Mouse (Mus musculus) heart, embryonic 10.5 days (tissue): ENCODE results near the gene Gusb. TPM values are rescaled to one million over a fixed set of nuclear protein-coding genes. Genes with fewer than 3 reads are reported as not detected.
A peak's percentile ranks its signal among the peaks of the same experiment; 100 is the strongest.
"Not testable (repeated sequence)": the region's sequence is repeated elsewhere in the genome, so short reads cannot be mapped to it uniquely, and the experiment has no call there.

Experiments used
- DNase-seq: peaks from one replicate; pipeline ENCODE4 v3.0.0-alpha.2; 2017; ENCODE audit warnings: low spot score
- H3K27ac ChIP-seq: fragments of 300-500 bp; sonication (generic); 2 replicates; pipeline ENCODE4 v1.5.1; 2016; ENCODE audit warnings: mild to moderate bottlenecking
- H3K27me3 ChIP-seq: fragments of 300-500 bp; sonication (generic); 2 replicates; pipeline ENCODE4 v1.6.1; 2016; ENCODE audit warnings: mild to moderate bottlenecking; ENCODE audit not compliant: poor library complexity, insufficient read depth, severe bottlenecking
- H3K36me3 ChIP-seq: fragments of 300-500 bp; sonication (generic); 2 replicates; pipeline ENCODE4 v1.6.1; 2016; ENCODE audit warnings: mild to moderate bottlenecking, moderate library complexity
- H3K4me1 ChIP-seq: fragments of 300-500 bp; sonication (generic); 2 replicates; pipeline ENCODE4 v1.6.1; 2016; ENCODE audit warnings: mild to moderate bottlenecking
- H3K4me3 ChIP-seq: fragments of 300-500 bp; sonication (generic); 2 replicates; pipeline ENCODE4 v1.5.1; 2016; ENCODE audit warnings: mild to moderate bottlenecking, moderate library complexity
- H3K9me3 ChIP-seq: fragments of 300-500 bp; sonication (generic); 2 replicates; pipeline ENCODE4 v1.6.1; 2016; ENCODE audit warnings: mild to moderate bottlenecking, moderate library complexity
- WGBS: fragments of 180-500 bp; shearing (Covaris S2); methylation state at CpG from one replicate; pipeline ENCODE4 v1.1.7; 2016; 5-methylcytosine and 5-hydroxymethylcytosine counted together
- polyA plus RNA-seq: library from polyadenylated mRNA; unstranded; fragments of >200 nt; fragmentation: Nextera tagmentation; extraction: Ambion mirVana; gene quantifications from 2 replicates; pipeline ENCODE4 v1.2.1, GENCODE M21; 2016

Gusb gene
- polyA plus RNA-seq, 1 experiment from 2014 or later = 56.8 TPM

DNA sequence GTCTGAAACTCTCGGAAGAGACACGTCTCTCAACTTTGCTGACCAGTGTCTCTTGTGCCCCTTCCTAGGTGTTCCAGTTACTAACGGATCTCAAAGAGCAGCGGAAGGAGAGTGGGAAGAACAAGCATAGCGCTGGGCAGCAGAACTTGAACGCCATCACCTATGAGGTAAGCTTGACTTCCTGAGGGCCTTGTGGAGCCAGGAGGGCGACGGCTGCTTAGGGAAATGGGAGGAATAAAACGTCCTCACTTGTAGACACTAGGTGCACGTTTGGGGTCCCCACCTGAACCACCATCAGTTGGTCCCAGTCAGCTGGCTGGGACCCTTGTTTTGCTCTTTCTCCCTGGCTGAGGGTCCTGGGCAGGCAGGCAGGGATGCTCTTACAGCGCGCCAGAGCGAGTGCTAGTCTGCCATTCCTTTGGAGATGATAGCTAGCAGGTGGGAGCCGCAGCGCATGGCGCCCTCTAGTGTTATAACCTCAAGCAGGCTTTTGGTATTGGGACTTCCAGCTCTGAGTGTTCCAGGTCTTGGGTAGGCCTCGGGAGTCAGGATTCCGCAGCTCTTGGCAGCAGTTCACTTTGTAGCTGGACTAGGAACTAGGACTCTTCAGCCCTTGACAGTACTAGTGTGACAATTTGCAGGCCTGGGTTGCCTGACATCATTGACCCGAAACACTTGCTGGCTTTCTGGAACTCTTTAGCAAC, 35.1 kb upstream of the Gusb start:
- peak; percentile 89 for DNase-seq
- H3K36me3 ChIP-seq = peaks cover 51% of the 10 kb centered on the region
- H3K27me3 ChIP-seq = peaks cover 24% of the 10 kb centered on the region; the same call in 1 of the 2 replicates
- 63% methylated on average over 19 of the region's 19 CpGs for WGBS
- no peaks in the 10 kb centered on the region for H3K4me1 ChIP-seq
- no peak overlapping the region for H3K4me3 ChIP-seq
- no peak overlapping the region for H3K27ac ChIP-seq
- H3K9me3 ChIP-seq = no peaks in the 10 kb centered on the region

DNA sequence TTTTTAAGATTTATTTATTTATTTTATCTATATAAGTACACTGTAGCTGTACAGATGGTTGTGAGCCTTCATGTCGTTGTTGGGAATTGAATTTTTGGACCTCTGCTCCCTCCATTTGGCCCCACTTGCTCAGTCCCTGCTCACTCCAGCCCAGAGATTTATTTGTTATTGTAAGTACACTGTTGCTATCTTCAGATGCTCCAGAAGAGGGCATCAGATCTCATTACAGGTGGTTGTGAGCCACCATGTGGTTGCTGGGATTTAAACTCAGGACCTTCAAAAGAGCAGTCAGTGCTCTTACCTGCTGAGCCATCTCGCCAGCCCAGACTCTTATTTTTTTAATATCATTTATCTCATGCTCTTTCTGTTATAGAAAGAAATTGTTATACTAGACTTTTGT, 33.5 kb upstream of the Gusb start:
- not testable (repeated sequence) for H3K27ac ChIP-seq, H3K4me3 ChIP-seq, H3K4me1 ChIP-seq, H3K9me3 ChIP-seq, DNase-seq
- WGBS = 61% methylated on average over 2 of the region's 2 CpGs
- peaks cover 36% of the 10 kb centered on the region for H3K36me3 ChIP-seq
- peaks cover 15% of the 10 kb centered on the region; the same call in 1 of the 2 replicates for H3K27me3 ChIP-seq

DNA sequence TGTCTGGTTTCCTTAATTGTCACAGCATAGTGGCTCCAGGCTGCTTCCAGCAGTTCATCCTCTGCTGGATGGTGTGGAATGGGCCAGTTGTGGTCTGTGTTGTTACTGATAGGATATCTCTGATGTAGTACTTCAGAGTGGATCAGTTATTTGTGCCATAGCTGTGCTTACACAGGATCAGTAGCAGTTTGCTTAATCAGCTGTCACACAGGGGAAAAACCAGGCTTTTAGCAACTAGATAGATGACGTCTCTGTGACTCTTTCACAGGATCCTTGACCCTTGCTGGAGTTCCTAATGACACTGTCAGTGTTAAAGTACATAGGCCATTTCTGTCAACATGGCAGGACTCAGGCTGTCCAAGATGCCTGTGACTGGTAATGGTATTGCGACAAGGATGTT, 31.0 kb upstream of the Gusb start:
- no peak overlapping the region for H3K27ac ChIP-seq

DNA sequence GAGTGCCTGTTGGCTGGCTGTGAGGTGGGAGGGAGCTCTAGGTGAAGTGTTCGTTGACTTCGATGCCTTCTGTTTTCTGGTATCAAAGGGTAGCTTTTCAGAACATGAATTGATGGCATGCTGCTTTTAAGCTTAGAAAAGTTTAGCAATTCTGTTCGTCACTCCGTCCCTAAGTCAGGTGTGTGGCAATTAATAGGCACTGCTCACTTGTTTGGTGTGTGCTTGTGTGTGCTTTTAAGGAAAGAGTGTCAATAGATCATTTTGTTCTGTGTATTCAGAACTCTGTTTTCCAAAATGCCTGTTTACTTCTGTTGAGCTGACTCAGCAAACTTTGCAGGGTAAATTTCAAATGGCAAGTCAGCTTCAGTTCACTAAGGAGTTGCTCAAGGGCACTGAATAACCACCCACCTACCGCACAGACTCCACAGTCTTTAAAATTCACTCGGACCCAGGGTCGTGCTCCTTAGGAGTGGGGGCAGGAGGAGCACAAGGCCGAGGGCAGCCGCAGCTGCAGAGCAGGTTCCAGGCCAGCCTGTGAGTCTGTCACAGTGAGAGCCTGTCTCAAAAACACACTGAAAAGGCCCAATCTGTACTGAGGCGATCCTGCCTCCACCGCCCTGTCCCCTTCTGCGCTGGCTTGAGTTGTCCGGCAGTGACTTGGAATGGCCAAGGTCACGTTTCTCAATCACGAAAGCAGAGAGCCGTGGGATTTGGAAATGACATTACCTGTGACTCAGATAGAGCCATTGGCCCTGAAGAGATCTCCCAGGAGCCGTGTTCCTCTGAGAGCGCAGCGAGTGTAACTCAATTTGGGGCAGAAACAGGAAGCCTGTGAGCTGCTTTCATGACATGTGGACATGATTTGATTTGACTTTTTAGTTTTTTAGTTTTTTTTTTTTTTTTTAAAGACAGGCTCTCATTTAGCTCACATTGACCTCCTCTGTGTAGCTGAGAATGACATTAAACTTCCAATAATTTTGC, 28.9 kb upstream of the Gusb start:
- H3K27me3 ChIP-seq = no peaks in the 10 kb centered on the region

More for the DNA sequence above, 31.0 kb upstream of the Gusb start:
- DNase-seq = no peak
- 56% methylated on average over 2 of the region's 2 CpGs for WGBS
- Histone ChIP-seq H3K4me1 (peaks cover 6% of the 10 kb centered on the region; the same call in 1 of the 2 replicates), H3K27me3 (no peaks in the 10 kb centered on the region), H3K9me3 (no peaks in the 10 kb centered on the region), H3K4me3 (no peak overlapping the region), H3K36me3 (peaks cover 18% of the 10 kb centered on the region)

GRCm38 (mm10) chr5:130029142-130029897, 26.5 kb upstream of the Gusb start, which contains the start of the genes Asl and Crcp:
TSS of gene Asl (minus strand) at chr5:130029247.
TSS of gene Crcp (plus strand) at chr5:130029290.
- H3K27ac ChIP-seq = peak within 1 kb of the TSS; percentile 96
- H3K9me3 ChIP-seq = no peaks in the 10 kb centered on the region
- H3K4me3 ChIP-seq = peak within 1 kb of the TSS; percentile 88
- no peaks in the 10 kb centered on the region for H3K36me3 ChIP-seq
- no peaks in the 10 kb centered on the region for H3K27me3 ChIP-seq
- WGBS = 1% methylated on average over 51 of the region's 51 CpGs
- peaks cover 8% of the 10 kb centered on the region; the same call in 1 of the 2 replicates for H3K4me1 ChIP-seq
- DNase-seq = peak; percentile 91

More for the DNA sequence above, 28.9 kb upstream of the Gusb start:
- Histone ChIP-seq H3K36me3 (peaks cover 11% of the 10 kb centered on the region), H3K4me3 (no peak overlapping the region), H3K9me3 (no peaks in the 10 kb centered on the region), H3K4me1 (peaks cover 6% of the 10 kb centered on the region; the same call in 1 of the 2 replicates), H3K27ac (no peak overlapping the region)
- WGBS = 91% methylated on average over 19 of the region's 19 CpGs
- DNase-seq = no peak

DNA sequence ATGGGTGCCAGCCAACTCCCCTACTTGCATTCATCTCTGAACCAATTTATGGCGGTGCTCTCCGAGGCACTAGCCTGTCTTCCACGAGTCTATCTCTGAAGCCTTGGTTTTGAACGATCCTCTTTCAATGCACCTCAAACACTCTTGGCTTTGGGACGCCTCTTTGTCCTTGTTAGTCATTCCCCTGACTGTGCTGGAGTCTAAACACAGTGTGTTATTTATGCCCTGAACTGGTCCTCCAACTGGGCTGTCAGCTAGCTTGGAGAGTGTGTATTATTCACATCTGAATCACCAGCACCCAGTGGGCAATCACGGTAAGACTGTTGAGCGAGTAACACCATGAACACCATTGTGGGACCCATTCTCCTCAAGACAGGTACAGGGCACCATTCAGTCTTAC, 24.8 kb upstream of the Gusb start:
- DNase-seq = no peak
- H3K4me3 ChIP-seq = no peak overlapping the region
- no peaks in the 10 kb centered on the region for H3K9me3 ChIP-seq
- H3K27ac ChIP-seq = no peak overlapping the region
- 86% methylated on average over 7 of the region's 7 CpGs for WGBS
- H3K4me1 ChIP-seq = peaks cover 14% of the 10 kb centered on the region
- H3K27me3 ChIP-seq = no peaks in the 10 kb centered on the region
- no peaks in the 10 kb centered on the region for H3K36me3 ChIP-seq

- Histone ChIP-seq H3K27ac (no peak overlapping the region), H3K4me1 (peaks cover 14% of the 10 kb centered on the region), H3K36me3 (no peaks in the 10 kb centered on the region), H3K9me3 (no peaks in the 10 kb centered on the region), H3K27me3 (no peaks in the 10 kb centered on the region), H3K4me3 (no peak overlapping the region)
- 65% methylated on average over 5 of the region's 5 CpGs for WGBS
- no peak for DNase-seq
These were observed 24.3 kb upstream of the Gusb start for GRCm38 (mm10) chr5:130027134-130027533.

- Histone ChIP-seq H3K4me3 (peak overlapping the region; percentile 75), H3K27me3 (no peaks in the 10 kb centered on the region), H3K27ac (peak overlapping the region; percentile 82), H3K36me3 (no peaks in the 10 kb centered on the region), H3K4me1 (peaks cover 29% of the 10 kb centered on the region), H3K9me3 (no peaks in the 10 kb centered on the region)
- under 1% methylated on average over 32 of the region's 32 CpGs for WGBS
- peak; percentile 94 for DNase-seq
These were observed 21.1 kb upstream of the Gusb start for GRCm38 (mm10) chr5:130023767-130024539.

GRCm38 (mm10) chr5:130023067-130023766, 20.4 kb upstream of the Gusb start:
- no peaks in the 10 kb centered on the region for H3K27me3 ChIP-seq
- peaks cover 2% of the 10 kb centered on the region; the same call in 1 of the 2 replicates for H3K36me3 ChIP-seq
- 41% methylated on average over 12 of the region's 12 CpGs for WGBS
- H3K9me3 ChIP-seq = no peaks in the 10 kb centered on the region
- no peak for DNase-seq
- H3K4me3 ChIP-seq = peak overlapping the region; percentile 75
- peaks cover 29% of the 10 kb centered on the region for H3K4me1 ChIP-seq
- no peak overlapping the region for H3K27ac ChIP-seq

GRCm38 (mm10) chr5:130022366-130022765, 19.5 kb upstream of the Gusb start:
- Histone ChIP-seq H3K9me3 (no peaks in the 10 kb centered on the region), H3K27me3 (no peaks in the 10 kb centered on the region), H3K36me3 (peaks cover 10% of the 10 kb centered on the region), H3K4me3 (no peak overlapping the region), H3K27ac (no peak overlapping the region), H3K4me1 (peaks cover 29% of the 10 kb centered on the region)
- no peak for DNase-seq
- 80% methylated on average over 7 of the region's 7 CpGs for WGBS

- Histone ChIP-seq H3K4me3 (no peak overlapping the region), H3K9me3 (no peaks in the 10 kb centered on the region), H3K27me3 (no peaks in the 10 kb centered on the region), H3K27ac (peak overlapping the region; percentile 47), H3K4me1 (peaks cover 29% of the 10 kb centered on the region), H3K36me3 (peaks cover 10% of the 10 kb centered on the region)
- no peak for DNase-seq
- 56% methylated on average over 5 of the region's 5 CpGs for WGBS
These were observed 18.6 kb upstream of the Gusb start for GRCm38 (mm10) chr5:130021361-130021966.
